Mouse (Mus musculus): Measurements from ENCODE around the gene Irf1.

Gene Irf1

DNA sequence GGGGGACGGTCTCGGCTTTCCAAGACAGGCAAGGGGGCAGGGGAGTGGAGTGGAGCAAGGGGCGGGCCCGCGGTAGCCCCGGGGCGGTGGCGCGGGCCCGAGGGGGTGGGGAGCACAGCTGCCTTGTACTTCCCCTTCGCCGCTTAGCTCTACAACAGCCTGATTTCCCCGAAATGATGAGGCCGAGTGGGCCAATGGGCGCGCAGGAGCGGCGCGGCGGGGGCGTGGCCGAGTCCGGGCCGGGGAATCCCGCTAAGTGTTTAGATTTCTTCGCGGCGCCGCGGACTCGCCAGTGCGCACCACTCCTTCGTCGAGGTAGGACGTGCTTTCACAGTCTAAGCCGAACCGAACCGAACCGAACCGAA, at the start of gene Irf1:
Gene Irf1, plus strand, starts transcription at position 255 of the 365 bp plus-strand sequence.
- DNase-seq = peak; percentile 98

DNA sequence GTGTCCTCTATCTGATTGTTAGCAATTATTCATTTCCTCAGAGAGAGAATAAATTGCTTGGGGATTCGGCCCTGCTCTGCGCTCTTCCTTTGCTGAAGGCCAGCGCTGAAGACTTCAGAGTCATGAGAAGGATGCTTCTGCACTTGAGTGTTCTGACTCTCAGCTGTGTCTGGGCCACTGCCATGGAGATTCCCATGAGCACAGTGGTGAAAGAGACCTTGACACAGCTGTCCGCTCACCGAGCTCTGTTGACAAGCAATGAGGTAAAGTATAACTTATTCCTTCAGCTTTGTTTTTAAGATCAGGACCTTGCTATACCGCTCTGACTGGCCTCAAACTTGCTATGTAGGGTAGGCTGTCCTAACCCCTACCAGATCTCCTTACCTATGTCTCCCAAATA, 49.1 kb upstream of the Irf1 start, which contains the start of gene Il5:
Gene Il5, plus strand, starts transcription at position 80 of the 400 bp plus-strand sequence.
- DNase-seq = no peak

DNA sequence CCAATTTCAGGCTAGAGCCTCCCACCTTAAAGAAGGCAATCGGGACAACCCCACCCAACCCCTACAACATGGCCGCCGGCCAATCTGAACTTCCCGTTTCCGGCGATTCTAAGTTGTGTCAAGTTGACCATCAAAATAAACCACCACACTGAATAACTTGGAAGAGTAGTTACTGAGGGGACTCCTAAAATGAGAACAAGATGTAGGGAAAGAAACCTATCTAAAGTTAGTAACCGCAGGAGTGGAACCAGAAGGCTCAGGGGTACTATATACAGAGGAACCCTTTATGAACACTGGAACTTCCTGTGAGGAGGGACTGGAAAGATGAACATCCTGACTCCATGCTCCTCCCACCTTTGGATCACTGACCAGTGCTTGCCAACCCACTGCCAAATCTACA, 38.4 kb upstream of the Irf1 start:
- DNase-seq = no peak

- no peak for DNase-seq
Observed at GRCm38 (mm10) chr11:53732244-53732643, 37.6 kb upstream of the Irf1 start.

DNA sequence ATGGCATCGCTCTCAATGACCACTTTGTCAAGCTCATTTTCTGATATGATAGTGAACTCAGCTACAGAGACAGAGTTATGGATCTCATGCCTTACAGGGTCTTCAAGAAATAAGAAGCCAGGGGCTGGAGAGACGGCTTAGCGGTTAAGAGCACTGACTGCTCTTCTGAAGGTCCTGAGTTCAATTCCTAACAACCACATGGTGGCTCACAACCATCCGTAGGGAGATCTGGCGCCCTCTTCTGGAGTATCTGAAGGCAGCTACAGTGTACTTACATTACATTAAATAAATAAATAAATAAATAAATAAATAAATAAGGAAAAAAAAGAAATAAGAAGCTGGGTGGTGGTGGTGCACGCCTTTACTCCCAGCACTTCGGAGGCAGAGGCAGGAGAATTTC, 36.0 kb upstream of the Irf1 start:
- DNase-seq = no peak

- no peak for DNase-seq
Observed at GRCm38 (mm10) chr11:53734431-53734830, 35.4 kb upstream of the Irf1 start.

GRCm38 (mm10) chr11:53734970-53735681, 34.7 kb upstream of the Irf1 start:
- no peak for DNase-seq

DNA sequence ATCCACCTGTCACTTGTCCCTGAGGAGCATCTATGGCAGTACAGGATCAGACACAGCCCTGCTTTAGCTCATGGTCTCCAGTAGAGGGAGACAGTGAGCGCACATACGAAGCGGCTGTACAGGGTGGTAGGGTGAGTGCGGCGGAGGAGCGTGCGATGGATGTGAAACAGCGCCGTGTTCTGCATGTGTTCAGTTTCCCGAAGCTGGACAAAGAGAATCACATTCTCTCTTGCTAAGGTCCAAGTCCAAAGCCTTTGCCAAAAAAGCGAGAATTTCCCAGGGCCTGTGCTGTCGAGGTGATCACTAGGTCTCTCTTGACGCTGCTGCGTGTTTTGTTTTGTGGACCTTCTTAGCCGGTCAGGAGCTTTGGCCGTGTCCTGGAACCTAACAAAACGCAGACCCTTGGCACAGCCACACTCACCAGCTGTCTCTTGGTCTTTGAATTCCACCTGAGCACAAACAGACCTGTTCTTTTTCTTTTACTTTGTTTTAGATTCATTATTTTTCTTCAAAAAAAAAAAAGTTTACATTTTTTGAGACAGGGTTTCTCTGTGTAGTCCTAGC, 34.0 kb upstream of the Irf1 start:
- peak; percentile 72 for DNase-seq

DNA sequence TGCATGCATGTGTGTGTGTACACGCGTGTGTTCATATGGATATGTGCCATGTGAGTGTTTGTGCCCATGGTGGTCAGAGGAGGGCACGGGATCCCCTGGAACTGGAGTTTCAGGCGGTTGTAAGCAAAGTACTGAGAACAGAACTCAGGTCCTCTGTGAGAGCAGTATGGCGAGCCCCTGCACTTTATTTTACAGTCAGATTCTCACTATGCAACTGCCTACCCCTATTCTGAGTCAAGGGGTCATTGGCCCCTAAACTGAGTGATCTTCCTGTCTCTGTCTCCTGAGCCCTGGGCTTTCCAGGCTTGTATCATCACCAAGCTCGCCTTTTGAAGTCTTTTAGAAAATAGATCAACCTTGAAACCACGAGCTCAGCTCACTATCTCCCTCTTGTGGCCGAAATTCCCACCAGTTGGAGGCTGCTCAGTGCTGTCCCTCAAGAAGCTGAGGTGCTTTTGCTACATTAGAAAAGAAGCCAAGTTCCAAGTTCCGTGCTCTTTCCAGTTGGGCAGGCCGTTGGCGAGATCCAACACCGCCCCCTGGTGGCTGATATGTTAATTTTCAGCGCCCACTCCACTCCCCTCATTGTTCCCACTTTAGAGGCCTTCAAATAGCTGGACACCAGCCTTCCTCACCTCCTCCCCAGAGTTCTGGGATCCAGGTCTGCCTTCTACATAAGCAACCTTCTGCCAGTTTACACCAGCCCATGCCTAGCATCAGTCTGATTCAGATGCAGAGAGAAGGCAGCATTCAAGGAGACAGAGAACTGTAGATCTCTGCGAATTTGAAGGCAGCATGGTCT, 32.8 kb upstream of the Irf1 start:
- DNase-seq = peak; percentile 90

GRCm38 (mm10) chr11:53737573-53737946, 32.3 kb upstream of the Irf1 start:
- peak; percentile 83 for DNase-seq

GRCm38 (mm10) chr11:53742353-53742752, 27.5 kb upstream of the Irf1 start:
- peak; percentile 58 for DNase-seq

- DNase-seq = no peak
Observed at GRCm38 (mm10) chr11:53745260-53745659, 24.6 kb upstream of the Irf1 start.

DNA sequence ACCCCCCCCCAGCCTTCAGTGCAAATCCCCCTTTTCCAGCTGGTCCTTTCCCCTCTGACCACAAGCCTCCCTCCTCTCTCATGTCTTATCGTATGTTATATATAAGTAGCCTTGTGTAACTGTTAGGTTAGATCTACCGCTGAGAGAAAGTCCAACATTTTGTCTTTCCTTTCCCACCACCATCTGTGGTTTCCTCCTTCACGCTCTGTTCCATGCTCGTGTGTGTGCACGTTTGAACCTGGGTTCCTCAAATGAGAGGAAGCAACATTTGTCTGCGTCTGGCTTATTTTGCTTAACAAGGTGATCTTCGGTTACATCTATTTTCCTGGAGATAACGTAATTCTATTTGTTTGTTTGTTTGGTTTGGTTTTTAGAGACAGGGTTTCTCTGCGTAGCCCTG, 21.8 kb upstream of the Irf1 start:
- DNase-seq = no peak

- DNase-seq = peak; percentile 36
Observed at GRCm38 (mm10) chr11:53748614-53749013, 21.2 kb upstream of the Irf1 start.

- no peak for DNase-seq
Observed at GRCm38 (mm10) chr11:53749306-53749705, 20.5 kb upstream of the Irf1 start.

- no peak for DNase-seq
Observed at GRCm38 (mm10) chr11:53749716-53750352, 20.0 kb upstream of the Irf1 start.

- no peak for DNase-seq
Observed at GRCm38 (mm10) chr11:53755011-53755595, 14.7 kb upstream of the Irf1 start.

DNA sequence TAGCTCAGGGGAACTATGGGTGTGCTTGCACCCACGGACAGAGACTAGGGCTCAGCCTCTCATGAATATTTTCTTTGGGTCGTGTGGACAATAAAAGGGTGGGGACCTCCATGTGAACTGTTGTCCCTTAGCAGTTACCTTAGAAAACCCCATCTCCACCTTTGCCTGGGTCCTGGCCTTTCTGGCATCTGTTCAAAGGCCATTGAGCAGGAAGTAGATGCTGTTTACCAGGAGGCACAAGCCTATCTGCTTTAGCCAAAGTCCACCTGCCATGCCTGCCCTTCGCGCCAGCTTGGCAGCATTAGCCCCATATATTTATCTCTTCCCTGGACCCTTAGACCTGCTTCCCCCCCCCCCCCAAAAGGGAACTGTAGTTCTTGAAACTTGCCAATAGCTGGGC, 12.2 kb upstream of the Irf1 start:
- DNase-seq = no peak

DNA sequence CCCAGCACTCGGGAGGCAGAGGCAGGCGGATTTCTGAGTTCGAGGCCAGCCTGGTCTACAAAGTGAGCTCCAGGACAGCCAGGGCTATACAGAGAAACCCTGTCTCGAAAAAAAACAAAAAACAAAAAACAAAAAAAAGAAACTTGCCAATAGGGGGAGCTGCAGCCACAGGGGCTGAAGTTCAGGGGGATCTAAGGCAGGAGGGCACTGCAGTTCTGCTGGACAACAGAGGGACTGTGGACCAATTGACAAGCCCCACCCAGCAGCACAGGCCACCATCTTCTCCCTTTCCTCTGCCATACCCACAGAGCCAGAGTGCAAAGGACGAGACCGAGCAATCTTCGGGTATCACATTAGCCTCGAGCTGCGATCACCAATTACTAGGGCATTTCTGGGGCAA, 11.8 kb upstream of the Irf1 start:
- peak; percentile 56 for DNase-seq

- peak; percentile 43 for DNase-seq
Observed at GRCm38 (mm10) chr11:53758791-53759351, 10.9 kb upstream of the Irf1 start.

- DNase-seq = no peak
Observed at GRCm38 (mm10) chr11:53759545-53760406, 10.0 kb upstream of the Irf1 start.

DNA sequence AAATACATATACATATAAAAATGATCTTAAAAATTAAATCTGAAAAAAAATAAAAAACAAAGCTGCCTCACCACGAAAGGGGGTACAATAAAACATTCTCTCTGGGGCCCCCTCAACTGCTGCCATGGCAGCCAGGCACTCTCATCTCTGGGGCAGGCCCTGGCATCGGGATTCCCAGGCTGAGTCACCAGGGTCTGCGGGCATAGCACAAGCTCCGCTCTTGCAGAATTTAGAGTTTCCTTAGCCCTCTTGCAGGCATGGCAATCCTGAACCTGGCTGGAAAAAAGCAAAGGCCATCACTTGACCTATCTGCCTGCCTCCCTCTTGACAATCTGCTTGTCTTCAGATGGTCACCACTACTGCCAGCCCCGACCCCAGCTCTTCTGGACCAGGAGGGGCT, 8.5 kb upstream of the Irf1 start:
- no peak for DNase-seq
